Mouse (Mus musculus) 3134 (cell line): ENCODE results near the gene Msh5.

Source experiments
- DNase-seq: peaks from one replicate; pipeline ENCODE4 v3.0.0-alpha.2; 2011; ENCODE audit warnings: low spot score; ENCODE audit not compliant: insufficient read length; ENCODE audit errors: extremely low read depth

Gene Msh5

DNA sequence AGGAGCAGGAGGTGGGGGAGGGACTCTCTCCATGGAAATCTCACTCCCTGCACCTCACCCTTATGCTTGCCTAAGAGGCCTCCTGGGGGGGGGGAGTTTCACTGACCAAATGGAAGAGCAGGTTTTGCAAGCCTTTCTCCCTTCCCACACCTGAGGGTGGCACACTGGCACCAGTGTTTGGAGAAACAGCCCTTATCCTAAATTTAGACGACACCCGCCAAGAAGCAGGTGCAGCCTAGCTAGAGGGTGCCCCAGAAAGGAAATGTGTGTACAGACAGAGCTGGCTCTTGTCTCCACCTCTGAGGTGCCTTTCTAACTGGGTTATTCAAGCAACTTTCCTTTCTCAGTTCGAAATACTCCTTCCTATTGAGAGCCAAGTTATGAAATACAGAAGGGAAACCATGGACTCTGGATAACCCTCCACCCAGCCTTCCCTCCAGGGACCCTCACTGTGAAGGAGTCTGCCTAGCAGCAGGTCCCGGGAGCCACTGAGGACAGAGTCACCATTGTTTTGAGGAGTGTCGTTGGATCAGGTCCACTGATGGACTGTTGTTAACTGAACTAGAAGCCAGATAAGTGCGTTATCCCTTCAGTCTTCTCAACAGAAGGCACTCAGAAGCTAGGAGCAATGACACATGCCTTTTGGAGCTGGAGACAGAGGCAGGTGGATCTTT lies 24.1 kb upstream of the Msh5 start:
- no peak for DNase-seq

DNA sequence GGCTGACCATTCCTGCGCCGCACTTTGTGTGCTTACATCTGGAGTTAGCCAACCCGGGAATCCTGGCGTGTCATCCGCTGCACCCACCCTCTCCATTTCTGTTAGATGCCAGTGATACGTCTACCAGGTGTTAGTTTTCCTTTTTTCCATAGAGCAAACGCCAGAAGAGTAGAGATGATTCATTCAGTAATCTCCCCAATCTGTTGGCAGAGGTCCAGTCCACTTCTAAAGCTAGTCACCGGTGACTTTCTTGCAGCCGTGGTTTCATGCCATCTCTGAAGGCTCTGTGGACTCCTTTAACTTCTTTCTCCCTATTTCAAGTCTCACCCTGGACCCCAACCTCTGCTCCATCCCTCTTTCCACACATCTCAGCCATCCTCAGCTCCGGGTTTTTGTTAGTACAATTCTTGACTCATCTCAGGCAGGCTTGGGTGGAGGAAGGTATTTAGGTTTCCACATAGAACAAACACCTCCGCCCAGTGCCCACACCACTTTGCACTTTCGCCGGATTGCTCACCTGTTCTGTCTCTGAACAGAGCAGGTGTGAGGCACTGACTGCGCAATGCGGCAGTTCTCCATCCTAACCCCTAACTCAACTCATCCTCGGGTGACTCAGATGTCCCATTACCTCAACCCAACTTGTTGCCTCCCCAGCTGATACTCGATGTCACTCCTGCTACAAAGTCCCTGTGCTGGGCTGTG lies 21.8 kb upstream of the Msh5 start:
- DNase-seq: no peak

GRCm38 (mm10) chr17:35066084-35066483 lies 19.5 kb upstream of the Msh5 start, which contains the start of gene Mpig6b:
Gene Mpig6b (minus strand): TSS chr17:35066184.
- no peak for DNase-seq

GRCm38 (mm10) chr17:35064951-35065947 lies 18.7 kb upstream of the Msh5 start, which contains the start of gene Ly6g6c:
Gene Ly6g6c (plus strand): TSS chr17:35065388.
- no peak for DNase-seq

DNA sequence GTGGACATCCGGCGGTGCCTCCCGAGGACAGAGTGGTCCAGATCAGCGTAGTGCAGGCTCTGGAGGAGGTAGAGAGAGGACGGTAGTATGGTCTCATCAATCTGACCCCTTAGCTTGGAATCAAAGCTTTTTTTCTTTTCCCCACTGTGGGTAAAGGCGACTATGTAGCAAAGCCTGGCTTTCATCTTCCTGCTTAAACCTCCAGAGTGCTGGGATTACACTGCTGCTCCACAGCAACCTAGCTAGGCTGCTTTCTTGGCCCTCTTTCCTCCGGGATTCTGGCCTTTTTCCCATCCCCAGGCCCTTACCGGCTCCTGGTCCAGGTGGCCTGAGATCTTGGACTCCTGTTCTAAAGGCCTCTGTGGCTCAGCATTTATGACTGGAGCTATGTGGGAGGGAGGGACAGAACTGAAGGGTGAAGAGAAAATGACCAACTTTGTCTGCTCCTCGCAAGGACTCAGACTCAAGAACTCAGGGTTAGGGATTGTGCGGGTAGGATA lies 17.9 kb upstream of the Msh5 start:
- no peak for DNase-seq

DNA sequence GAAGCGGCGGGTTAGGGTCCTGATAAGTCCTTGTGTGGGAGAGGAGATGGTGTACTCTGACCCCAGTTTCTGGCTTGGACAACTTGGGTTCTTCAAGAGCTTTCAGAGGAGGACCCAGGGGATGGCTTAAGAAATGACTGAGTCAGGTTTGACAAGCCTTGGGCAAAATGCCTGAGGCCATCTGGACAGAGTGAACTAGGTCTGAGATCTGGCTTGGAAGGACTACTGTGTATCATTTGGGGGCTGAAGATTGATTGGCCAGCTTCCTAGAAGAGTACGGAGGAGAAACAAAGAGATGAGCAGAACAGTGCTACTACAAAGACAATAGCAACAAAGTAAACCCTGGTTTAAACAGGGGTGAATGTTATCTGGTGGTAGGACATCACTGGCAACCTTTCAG lies 16.9 kb upstream of the Msh5 start:
- no peak for DNase-seq

- no peak for DNase-seq
Observed at GRCm38 (mm10) chr17:35061299-35061698, 14.8 kb upstream of the Msh5 start.

GRCm38 (mm10) chr17:35060737-35061297 lies 14.3 kb upstream of the Msh5 start:
- no peak for DNase-seq

GRCm38 (mm10) chr17:35060071-35060470 lies 13.5 kb upstream of the Msh5 start:
- DNase-seq: no peak

DNA sequence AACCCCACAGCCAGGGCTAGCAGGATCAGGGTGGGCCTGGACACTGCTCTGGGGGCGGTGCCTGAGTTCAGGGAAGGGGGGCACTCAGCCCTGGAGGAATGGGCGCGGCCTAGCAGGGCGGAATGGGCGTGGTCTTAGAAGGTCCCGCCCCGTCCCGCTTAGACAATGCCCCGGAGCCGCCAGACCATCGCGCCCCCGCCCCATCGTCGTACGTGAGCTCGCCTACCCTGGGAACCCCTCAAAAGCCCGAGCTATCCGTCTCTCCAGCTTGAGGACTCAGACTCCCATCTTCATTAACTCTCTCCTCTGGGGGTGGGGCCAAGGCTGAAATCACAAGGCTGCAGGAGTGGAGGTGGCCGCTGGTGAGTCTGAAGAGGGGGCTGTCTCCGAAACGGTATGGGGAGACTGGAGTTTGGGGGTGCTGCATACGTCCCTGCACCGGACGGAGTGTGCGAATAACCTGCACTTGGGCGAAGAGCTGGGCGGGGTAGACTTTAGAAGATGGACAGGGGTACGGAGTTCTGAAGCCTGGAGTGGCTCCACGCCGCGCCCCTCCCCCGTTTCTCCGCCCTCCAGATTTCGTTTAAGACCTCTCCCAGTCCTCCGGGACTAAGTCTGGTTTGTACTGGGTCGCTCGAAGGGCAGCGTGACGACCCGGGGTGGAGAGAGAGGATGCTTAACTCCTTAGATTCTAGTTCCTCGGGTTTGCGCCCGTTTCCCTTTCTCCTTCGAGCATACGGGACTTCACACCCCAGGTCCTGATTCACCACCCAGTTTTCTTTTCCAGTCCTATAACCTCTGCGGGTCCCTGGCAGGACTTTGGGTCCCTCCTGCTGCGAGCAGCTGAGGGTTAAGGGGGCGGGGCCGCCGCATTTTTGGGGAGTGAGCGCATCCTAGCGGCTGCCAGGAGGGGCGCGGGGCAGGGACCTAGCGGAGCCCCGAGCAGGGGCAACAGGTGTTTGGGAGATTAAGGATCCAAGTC lies 12.7 kb upstream of the Msh5 start, which contains the start of gene Ddah2:
Gene Ddah2, plus strand, starts transcription at position 125 of the 982 bp plus-strand sequence.
- DNase-seq: peak; percentile 80

DNA sequence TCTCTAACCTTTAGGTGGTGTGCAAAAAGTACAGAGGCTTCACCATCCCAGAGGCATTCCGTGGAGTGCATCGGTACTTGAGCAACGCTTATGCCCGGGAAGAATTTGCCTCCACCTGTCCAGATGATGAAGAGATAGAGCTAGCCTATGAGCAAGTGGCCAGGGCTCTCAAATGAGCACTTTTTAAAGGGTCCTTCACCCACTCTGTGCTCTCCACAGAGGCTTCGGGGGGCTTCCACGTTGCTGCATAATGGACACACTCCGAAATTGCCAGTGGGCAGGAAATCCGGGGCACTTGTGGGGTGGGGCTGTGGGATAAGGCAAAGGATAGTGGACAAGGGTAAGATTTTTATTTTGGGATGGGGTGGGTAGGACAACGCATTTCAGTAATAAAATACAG lies 11.8 kb upstream of the Msh5 start:
- DNase-seq: no peak

GRCm38 (mm10) chr17:35057090-35057489 lies 10.5 kb upstream of the Msh5 start:
- DNase-seq: no peak

DNA sequence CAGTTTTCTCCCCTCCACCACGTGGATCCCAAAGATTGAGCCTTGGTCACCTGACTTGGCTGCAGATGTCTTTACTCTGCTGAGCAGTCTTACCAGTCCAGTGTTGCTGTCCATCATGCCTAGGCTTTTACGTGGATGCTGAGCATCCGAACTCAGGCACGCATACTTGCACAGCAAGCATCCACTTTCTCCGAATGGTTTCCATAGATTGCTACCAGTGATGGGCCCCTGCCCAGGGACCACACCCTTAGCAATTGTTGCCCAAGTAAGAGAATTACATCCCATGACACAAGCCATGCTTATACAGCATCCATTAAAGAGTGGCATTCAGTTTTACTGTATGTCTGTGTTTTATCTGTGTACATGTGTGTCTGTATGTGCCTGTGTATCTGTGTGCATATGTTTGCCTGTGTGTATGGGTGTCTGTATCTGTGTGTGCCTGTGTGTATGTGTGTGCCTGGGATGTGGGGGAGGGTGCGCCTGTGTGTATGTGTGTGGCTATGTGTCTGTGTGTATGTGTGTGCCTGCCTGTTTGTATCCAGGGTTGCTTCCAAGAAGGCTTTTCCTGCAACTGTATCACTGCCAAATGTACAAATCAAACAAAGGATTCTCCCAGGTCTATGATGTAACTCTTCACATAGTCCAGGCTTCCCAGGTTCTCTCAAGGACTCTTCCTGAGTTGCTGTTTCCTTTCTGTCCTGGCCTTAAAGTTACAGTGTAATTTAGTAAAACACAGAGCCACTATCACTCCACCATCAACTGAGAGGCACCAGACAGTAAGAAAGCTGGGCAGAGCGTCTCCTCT lies 9.3 kb upstream of the Msh5 start:
- DNase-seq: no peak

GRCm38 (mm10) chr17:35052271-35052798 lies 5.8 kb upstream of the Msh5 start:
- DNase-seq: no peak

- peak; percentile 81 for DNase-seq
Observed at GRCm38 (mm10) chr17:35051156-35052086, 4.9 kb upstream of the Msh5 start.

DNA sequence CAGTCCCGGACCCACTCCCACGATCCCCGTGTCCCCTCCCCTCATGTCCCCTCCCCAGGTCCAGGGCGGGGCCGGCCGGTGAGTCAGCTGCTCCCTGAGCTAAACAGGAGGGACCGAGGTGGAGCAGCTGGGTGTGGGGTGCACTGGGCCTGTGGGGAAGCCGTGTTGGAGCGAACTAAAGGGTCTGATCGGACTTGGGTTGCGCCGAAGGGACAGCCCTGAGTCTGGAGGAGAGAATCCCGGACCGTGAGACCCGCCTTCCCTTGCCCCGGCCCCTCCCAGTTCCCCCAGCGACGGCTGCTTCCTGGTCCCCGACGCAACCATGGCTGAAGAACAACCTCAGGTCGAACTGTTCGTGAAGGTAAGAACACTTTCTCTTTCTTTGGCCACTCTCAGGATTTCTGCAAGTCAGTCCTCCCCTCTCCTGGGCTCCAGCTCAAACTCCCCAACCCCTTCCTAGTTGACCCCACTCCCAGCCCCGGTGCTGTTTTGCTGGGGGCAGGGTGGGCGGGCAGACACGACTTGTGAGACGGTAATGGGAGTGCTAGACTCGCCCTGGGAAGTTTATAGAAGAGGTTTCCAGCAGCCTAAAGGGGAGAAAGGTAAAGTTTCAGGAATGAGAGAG lies 3.7 kb upstream of the Msh5 start:
- peak; percentile 85 for DNase-seq

GRCm38 (mm10) chr17:35049561-35050016 lies 3.0 kb upstream of the Msh5 start, which contains the start of gene Clic1:
Gene Clic1 (plus strand): TSS chr17:35049966.
- peak; percentile 70 for DNase-seq
